Mouse (Mus musculus): Measurements from ENCODE around the gene Mtus2. TPM values are rescaled to one million over a fixed set of nuclear protein-coding genes. Genes with fewer than 3 reads are reported as not detected.

Mtus2 gene
- polyA plus RNA-seq, 1 experiment, result 22.5 TPM

- no peak overlapping the region for H3K4me3 ChIP-seq (ENCODE audit: insufficient read depth, low read length)
- TF ChIP-seq CTCF (IDR thresholded peaks at IDR 0.05; ENCODE audit: extremely low read depth, insufficient read depth, low read length) (peak; percentile 50), POLR2A (IDR thresholded peaks at IDR 0.05; ENCODE audit: extremely low read depth, insufficient read depth, low read length) (no peak)
- no peak overlapping the region for H3K27ac ChIP-seq (ENCODE audit: insufficient read depth, low read length)
Measured at GRCm38 (mm10) chr5:148180590-148181307, 223.6 kb downstream of the Mtus2 start.

GRCm38 (mm10) chr5:148181308-148181630 is 224.1 kb downstream of the Mtus2 start:
- no peak overlapping the region for H3K4me3 ChIP-seq (ENCODE audit: insufficient read depth, low read length)

More at GRCm38 (mm10) chr5:148180590-148181307, 223.6 kb downstream of the Mtus2 start:
- no peaks in the 10 kb centered on the region for H3K4me1 ChIP-seq (ENCODE audit: control insufficient read depth, insufficient read depth, low read length)

GRCm38 (mm10) chr5:148181901-148182300 is 224.8 kb downstream of the Mtus2 start:
- no peaks in the 10 kb centered on the region for H3K4me1 ChIP-seq (ENCODE audit: control insufficient read depth, insufficient read depth, low read length)
- no peak overlapping the region for H3K27ac ChIP-seq (ENCODE audit: insufficient read depth, low read length)
- no peak for TF ChIP-seq POLR2A (IDR thresholded peaks at IDR 0.05; ENCODE audit: extremely low read depth, insufficient read depth, low read length)
- no peak for TF ChIP-seq CTCF (IDR thresholded peaks at IDR 0.05; ENCODE audit: extremely low read depth, insufficient read depth, low read length)

More at GRCm38 (mm10) chr5:148181308-148181630, 224.1 kb downstream of the Mtus2 start:
- Histone ChIP-seq H3K4me1 (ENCODE audit: control insufficient read depth, insufficient read depth, low read length) (no peaks in the 10 kb centered on the region), H3K27ac (ENCODE audit: insufficient read depth, low read length) (no peak overlapping the region)
- no peak for TF ChIP-seq CTCF (IDR thresholded peaks at IDR 0.05; ENCODE audit: extremely low read depth, insufficient read depth, low read length)
- no peak for TF ChIP-seq POLR2A (IDR thresholded peaks at IDR 0.05; ENCODE audit: extremely low read depth, insufficient read depth, low read length)

GRCm38 (mm10) chr5:148185898-148186297 is 228.8 kb downstream of the Mtus2 start:
- H3K4me1 ChIP-seq (ENCODE audit: control insufficient read depth, insufficient read depth, low read length), result no peaks in the 10 kb centered on the region
- no peak overlapping the region for H3K27ac ChIP-seq (ENCODE audit: insufficient read depth, low read length)
- no peak overlapping the region for H3K4me3 ChIP-seq (ENCODE audit: insufficient read depth, low read length)
- TF ChIP-seq POLR2A (IDR thresholded peaks at IDR 0.05; ENCODE audit: extremely low read depth, insufficient read depth, low read length) (no peak), CTCF (IDR thresholded peaks at IDR 0.05; ENCODE audit: extremely low read depth, insufficient read depth, low read length) (no peak)

More at GRCm38 (mm10) chr5:148181901-148182300, 224.8 kb downstream of the Mtus2 start:
- H3K4me3 ChIP-seq (ENCODE audit: insufficient read depth, low read length), result no peak overlapping the region

- TF ChIP-seq CTCF (IDR thresholded peaks at IDR 0.05; ENCODE audit: extremely low read depth, insufficient read depth, low read length), result no peak
- TF ChIP-seq POLR2A (IDR thresholded peaks at IDR 0.05; ENCODE audit: extremely low read depth, insufficient read depth, low read length), result no peak
- Histone ChIP-seq H3K4me3 (ENCODE audit: insufficient read depth, low read length) (no peak overlapping the region), H3K4me1 (ENCODE audit: control insufficient read depth, insufficient read depth, low read length) (no peaks in the 10 kb centered on the region), H3K27ac (ENCODE audit: insufficient read depth, low read length) (no peak overlapping the region)
Measured at GRCm38 (mm10) chr5:148191416-148191815, 234.3 kb downstream of the Mtus2 start.

- Histone ChIP-seq H3K4me3 (ENCODE audit: insufficient read depth, low read length) (no peak overlapping the region), H3K27ac (ENCODE audit: insufficient read depth, low read length) (no peak overlapping the region)
Measured at GRCm38 (mm10) chr5:148211831-148212230, 254.7 kb downstream of the Mtus2 start.

GRCm38 (mm10) chr5:148216786-148217185 is 259.7 kb downstream of the Mtus2 start:
- Histone ChIP-seq H3K27ac (ENCODE audit: insufficient read depth, low read length) (no peak overlapping the region), H3K4me3 (ENCODE audit: insufficient read depth, low read length) (no peak overlapping the region), H3K4me1 (ENCODE audit: control insufficient read depth, insufficient read depth, low read length) (peaks cover 2% of the 10 kb centered on the region; the same call in 1 of the 2 replicates)
- TF ChIP-seq CTCF (IDR thresholded peaks at IDR 0.05; ENCODE audit: extremely low read depth, insufficient read depth, low read length), result no peak
- TF ChIP-seq POLR2A (IDR thresholded peaks at IDR 0.05; ENCODE audit: extremely low read depth, insufficient read depth, low read length), result no peak

More at GRCm38 (mm10) chr5:148211831-148212230, 254.7 kb downstream of the Mtus2 start:
- no peak for TF ChIP-seq POLR2A (IDR thresholded peaks at IDR 0.05; ENCODE audit: extremely low read depth, insufficient read depth, low read length)
- TF ChIP-seq CTCF (IDR thresholded peaks at IDR 0.05; ENCODE audit: extremely low read depth, insufficient read depth, low read length), result no peak
- H3K4me1 ChIP-seq (ENCODE audit: control insufficient read depth, insufficient read depth, low read length), result peaks cover 4% of the 10 kb centered on the region

- Histone ChIP-seq H3K27ac (ENCODE audit: insufficient read depth, low read length) (no peak overlapping the region), H3K4me1 (ENCODE audit: control insufficient read depth, insufficient read depth, low read length) (no peaks in the 10 kb centered on the region), H3K4me3 (ENCODE audit: insufficient read depth, low read length) (no peak overlapping the region)
- TF ChIP-seq CTCF (IDR thresholded peaks at IDR 0.05; ENCODE audit: extremely low read depth, insufficient read depth, low read length) (no peak), POLR2A (IDR thresholded peaks at IDR 0.05; ENCODE audit: extremely low read depth, insufficient read depth, low read length) (no peak)
Measured at GRCm38 (mm10) chr5:148222898-148223297, 265.8 kb downstream of the Mtus2 start.

- H3K4me1 ChIP-seq (ENCODE audit: control insufficient read depth, insufficient read depth, low read length), result no peaks in the 10 kb centered on the region
- no peak for TF ChIP-seq POLR2A (IDR thresholded peaks at IDR 0.05; ENCODE audit: extremely low read depth, insufficient read depth, low read length)
- no peak for TF ChIP-seq CTCF (IDR thresholded peaks at IDR 0.05; ENCODE audit: extremely low read depth, insufficient read depth, low read length)
- H3K27ac ChIP-seq (ENCODE audit: insufficient read depth, low read length), result no peak overlapping the region
Measured at GRCm38 (mm10) chr5:148224004-148224403, 266.9 kb downstream of the Mtus2 start.

GRCm38 (mm10) chr5:148233714-148234113 is 276.6 kb downstream of the Mtus2 start:
- H3K27ac ChIP-seq (ENCODE audit: insufficient read depth, low read length), result no peak overlapping the region
- TF ChIP-seq POLR2A (IDR thresholded peaks at IDR 0.05; ENCODE audit: extremely low read depth, insufficient read depth, low read length) (no peak), CTCF (IDR thresholded peaks at IDR 0.05; ENCODE audit: extremely low read depth, insufficient read depth, low read length) (no peak)

More at GRCm38 (mm10) chr5:148224004-148224403, 266.9 kb downstream of the Mtus2 start:
- H3K4me3 ChIP-seq (ENCODE audit: insufficient read depth, low read length), result no peak overlapping the region

More at GRCm38 (mm10) chr5:148233714-148234113, 276.6 kb downstream of the Mtus2 start:
- Histone ChIP-seq H3K4me3 (ENCODE audit: insufficient read depth, low read length) (no peak overlapping the region), H3K4me1 (ENCODE audit: control insufficient read depth, insufficient read depth, low read length) (no peaks in the 10 kb centered on the region)

Measured in cortical plate, adult 2 months (tissue).